Mouse (Mus musculus): ENCODE measurements at regions not wholly inside any gene's neighbourhood (a gene's known extent, or its start where the extent isn't known, plus 50 kb on each side); places are given as distances from the start of the nearest gene placed in this dataset.

GRCm38 (mm10) chr5:78797391-78797790, 1389.5 kb upstream of the Igfbp7 start:
- TF ChIP-seq CHD2 (IDR thresholded peaks at IDR 0.05; ENCODE audit: low read depth, low read length) (no peak), HCFC1 (IDR thresholded peaks at IDR 0.05; ENCODE audit: borderline replicate concordance, insufficient read depth, low read length) (no peak), ZC3H11A (IDR thresholded peaks at IDR 0.05; ENCODE audit: borderline replicate concordance, low read depth, low read length) (no peak), ZNF384 (IDR thresholded peaks at IDR 0.05; ENCODE audit: low read depth, low read length) (no peak), MAFK (IDR thresholded peaks at IDR 0.05; ENCODE audit: insufficient read depth, low read depth, low read length) (no peak)
- H3K36me3 ChIP-seq (ENCODE audit: control insufficient read depth, insufficient read depth, low read length, poor library complexity, severe bottlenecking): no peaks in the 10 kb centered on the region
- no peaks in the 10 kb centered on the region for H3K4me1 ChIP-seq (ENCODE audit: control insufficient read depth in 2 of 2, insufficient read depth in 2 of 2, low read length in 2 of 2, poor library complexity in 1 of 2)
- no peak overlapping the region for H3K9ac ChIP-seq (ENCODE audit: insufficient read depth, low read depth, low read length, poor library complexity, severe bottlenecking)
- H3K9me3 ChIP-seq (ENCODE audit: control insufficient read depth, insufficient read depth, low read depth, low read length): no peaks in the 10 kb centered on the region
- DNase-seq (ENCODE audit: low read depth, low spot score): no peak
- no peak overlapping the region for H3K4me3 ChIP-seq (ENCODE audit: insufficient read depth in 1 of 2, low read depth in 1 of 2, low read length in 2 of 2, poor library complexity in 1 of 2, severe bottlenecking in 1 of 2)
- in situ Hi-C loops (cut with MboI; ENCODE audit: low sequenced_read_pairs in 2 of 2, unreplicated experiment in 2 of 2): no loop called here
- no peak overlapping the region for H3K27ac ChIP-seq (ENCODE audit: insufficient read depth, low read depth, low read length, poor library complexity, severe bottlenecking)
